Mouse (Mus musculus) neural tube, embryonic 14.5 days (tissue): Measurements from ENCODE around the gene Dusp12. TPM values are rescaled to one million over a fixed set of nuclear protein-coding genes. Genes with fewer than 3 reads are reported as not detected.

Source experiments
- ATAC-seq: fragments of 200-750 bp; cut with Nextera tagmentation; 2 replicates; pipeline ENCODE4 v1.8.0; 2017; ENCODE audit warnings: low read depth, mild to moderate bottlenecking, moderate TSS enrichment, moderate library complexity
- H3K27ac ChIP-seq: fragments of 300-500 bp; sonication (generic); 2 replicates; pipeline ENCODE4 v1.5.1; 2014; ENCODE audit warnings: low read depth, mild to moderate bottlenecking, control low read depth, low read length, moderate library complexity, mixed read lengths
- H3K27me3 ChIP-seq: fragments of 300-500 bp; sonication (generic); 2 replicates; pipeline ENCODE4 v1.6.1; 2014; ENCODE audit warnings: low read length; ENCODE audit not compliant: control insufficient read depth, insufficient read depth
- H3K36me3 ChIP-seq: fragments of 300-500 bp; sonication (generic); 2 replicates; pipeline ENCODE4 v1.6.1; 2014; ENCODE audit warnings: low read length, mixed read lengths; ENCODE audit not compliant: control insufficient read depth, insufficient read depth
- H3K4me1 ChIP-seq: fragments of 300-500 bp; sonication (generic); 2 replicates; pipeline ENCODE4 v1.6.1; 2014; ENCODE audit warnings: low read length; ENCODE audit not compliant: control insufficient read depth, insufficient read depth
- H3K4me2 ChIP-seq: fragments of 300-500 bp; sonication (generic); 2 replicates; pipeline ENCODE4 v1.6.1; 2014; ENCODE audit warnings: mild to moderate bottlenecking, low read depth, low read length, control low read depth
- H3K4me3 ChIP-seq: fragments of 300-500 bp; sonication (generic); 2 replicates; pipeline ENCODE4 v1.5.1; 2014; ENCODE audit warnings: low read depth, low read length, control low read depth, mixed read lengths
- H3K9ac ChIP-seq: fragments of 300-500 bp; sonication (generic); replicated peaks from 2 replicates; pipeline ENCODE4 v1.6.1; 2014; ENCODE audit warnings: low read depth, mild to moderate bottlenecking, control low read depth, low read length, mixed read lengths
- H3K9me3 ChIP-seq: fragments of 300-500 bp; sonication (generic); 2 replicates; pipeline ENCODE4 v1.6.1; 2016; ENCODE audit warnings: low read length; ENCODE audit not compliant: control insufficient read depth
- WGBS: fragments of 180-500 bp; shearing (Covaris S2); extraction: QIAGEN DNeasy Blood & Tissue Kit; methylation state at CpG from one replicate; pipeline ENCODE4 v1.1.7; 2014; 5-methylcytosine and 5-hydroxymethylcytosine counted together
- polyA plus RNA-seq: library from polyadenylated mRNA; unstranded; fragments of >200 nt; fragmentation: Nextera tagmentation; extraction: Ambion mirVana; gene quantifications from 2 replicates; pipeline ENCODE4 v1.2.1, GENCODE M21; 2014

Gene Dusp12
- polyA plus RNA-seq, 1 experiment from 2014 or later, result 44.6 TPM

GRCm38 (mm10) chr1:170861671-170862434 lies 23.5 kb downstream of the Dusp12 start:
- 0 out of 2 replicates have a peak, but pooled peaks cover 6% of the 10 kb centered on the region for H3K4me1 ChIP-seq
- ATAC-seq, result no peak
- WGBS, result 86% methylated on average over 13 of the region's 13 CpGs

GRCm38 (mm10) chr1:170858872-170859271 lies 26.5 kb downstream of the Dusp12 start:
- H3K4me3 ChIP-seq, result no peak overlapping the region
- H3K4me1 ChIP-seq, result no peaks in the 10 kb centered on the region
- H3K4me2 ChIP-seq, result no peak overlapping the region
- H3K27ac ChIP-seq, result no peak overlapping the region
- H3K27me3 ChIP-seq, result no peaks in the 10 kb centered on the region
- H3K36me3 ChIP-seq, result no peaks in the 10 kb centered on the region
- no peak for ATAC-seq
- no peaks in the 10 kb centered on the region for H3K9me3 ChIP-seq
- WGBS, result 73% methylated on average over 2 of the region's 2 CpGs
- no peak overlapping the region for H3K9ac ChIP-seq

More at GRCm38 (mm10) chr1:170861671-170862434, 23.5 kb downstream of the Dusp12 start:
- Histone ChIP-seq H3K27ac (no peak overlapping the region), H3K27me3 (no peaks in the 10 kb centered on the region), H3K4me2 (no peak overlapping the region), H3K9ac (no peak overlapping the region), H3K36me3 (no peaks in the 10 kb centered on the region), H3K9me3 (no peaks in the 10 kb centered on the region), H3K4me3 (no peak overlapping the region)

GRCm38 (mm10) chr1:170857369-170857768 lies 28.0 kb downstream of the Dusp12 start:
- no peaks in the 10 kb centered on the region for H3K9me3 ChIP-seq
- H3K9ac ChIP-seq, result no peak overlapping the region
- H3K4me3 ChIP-seq, result no peak overlapping the region
- peaks cover 4% of the 10 kb centered on the region for H3K36me3 ChIP-seq
- H3K4me1 ChIP-seq, result no peaks in the 10 kb centered on the region
- H3K27me3 ChIP-seq, result no peaks in the 10 kb centered on the region
- no peak for ATAC-seq
- H3K4me2 ChIP-seq, result no peak overlapping the region
- WGBS, result 80% methylated on average over 2 of the region's 2 CpGs
- H3K27ac ChIP-seq, result no peak overlapping the region

- Histone ChIP-seq H3K4me1 (no peaks in the 10 kb centered on the region), H3K27ac (no peak overlapping the region), H3K4me2 (no peak overlapping the region), H3K27me3 (no peaks in the 10 kb centered on the region), H3K9ac (no peak overlapping the region), H3K36me3 (peaks cover 4% of the 10 kb centered on the region), H3K4me3 (no peak overlapping the region), H3K9me3 (no peaks in the 10 kb centered on the region)
- no peak for ATAC-seq
- WGBS, result 94% methylated on average over 13 of the region's 13 CpGs
Observed at GRCm38 (mm10) chr1:170855056-170855760, 30.1 kb downstream of the Dusp12 start.

- no peak overlapping the region for H3K27ac ChIP-seq
- H3K36me3 ChIP-seq, result peaks cover 4% of the 10 kb centered on the region
- no peak overlapping the region for H3K9ac ChIP-seq
- H3K4me1 ChIP-seq, result no peaks in the 10 kb centered on the region
- H3K9me3 ChIP-seq, result no peaks in the 10 kb centered on the region
- H3K27me3 ChIP-seq, result no peaks in the 10 kb centered on the region
- WGBS, result 90% methylated on average over 3 of the region's 3 CpGs
- no peak overlapping the region for H3K4me2 ChIP-seq
- no peak for ATAC-seq
- H3K4me3 ChIP-seq, result no peak overlapping the region
Observed at GRCm38 (mm10) chr1:170853604-170854003, 31.7 kb downstream of the Dusp12 start.

GRCm38 (mm10) chr1:170850637-170851624 lies 34.4 kb downstream of the Dusp12 start:
- WGBS, result 93% methylated on average over 23 of the region's 23 CpGs
- Histone ChIP-seq H3K4me2 (no peak overlapping the region), H3K36me3 (peaks cover 4% of the 10 kb centered on the region), H3K4me1 (no peaks in the 10 kb centered on the region), H3K4me3 (no peak overlapping the region), H3K27ac (no peak overlapping the region), H3K9ac (no peak overlapping the region), H3K27me3 (no peaks in the 10 kb centered on the region), H3K9me3 (no peaks in the 10 kb centered on the region)
- no peak for ATAC-seq

- H3K9me3 ChIP-seq, result no peaks in the 10 kb centered on the region
- no peaks in the 10 kb centered on the region for H3K4me1 ChIP-seq
- no peak overlapping the region for H3K4me2 ChIP-seq
- H3K36me3 ChIP-seq, result peaks cover 4% of the 10 kb centered on the region
- no peak overlapping the region for H3K27ac ChIP-seq
- no peak for ATAC-seq
- 100% methylated on average over 2 of the region's 2 CpGs for WGBS
- no peak overlapping the region for H3K9ac ChIP-seq
- no peaks in the 10 kb centered on the region for H3K27me3 ChIP-seq
- H3K4me3 ChIP-seq, result no peak overlapping the region
Observed at GRCm38 (mm10) chr1:170850007-170850406, 35.3 kb downstream of the Dusp12 start.

- no peaks in the 10 kb centered on the region for H3K36me3 ChIP-seq
- no peak overlapping the region for H3K27ac ChIP-seq
- no peak overlapping the region for H3K4me3 ChIP-seq
- no peak for ATAC-seq
- 59% methylated on average over 10 of the region's 10 CpGs for WGBS
- H3K9me3 ChIP-seq, result no peaks in the 10 kb centered on the region
- H3K9ac ChIP-seq, result no peak overlapping the region
- H3K4me1 ChIP-seq, result no peaks in the 10 kb centered on the region
- no peak overlapping the region for H3K4me2 ChIP-seq
- no peaks in the 10 kb centered on the region for H3K27me3 ChIP-seq
Observed at GRCm38 (mm10) chr1:170845448-170846307, 39.7 kb downstream of the Dusp12 start.
